Mouse (Mus musculus): ENCODE data around the gene Gm11639. TPM values are rescaled to one million over a fixed set of nuclear protein-coding genes. Genes with fewer than 3 reads are reported as not detected.

The Gm11639 gene
- total RNA-seq, 2 experiments from 2014 or later: 0.10 TPM

GRCm38 (mm10) chr11:105152017-105152300, 466.5 kb downstream of the Gm11639 start:
- no peak for DNase-seq (ENCODE audit: low spot score in 2 of 2)

GRCm38 (mm10) chr11:105152357-105152899, 466.9 kb downstream of the Gm11639 start:
- DNase-seq (ENCODE audit: low spot score in 2 of 2): no peak

- peak in 1 of 2 experiments; percentile 30 for DNase-seq (ENCODE audit: low spot score in 2 of 2)
Measured at GRCm38 (mm10) chr11:105153068-105153833, 467.7 kb downstream of the Gm11639 start.

GRCm38 (mm10) chr11:105155915-105156314, 470.4 kb downstream of the Gm11639 start:
- DNase-seq (ENCODE audit: low spot score in 2 of 2): no peak

GRCm38 (mm10) chr11:105156748-105157267, 471.3 kb downstream of the Gm11639 start:
- no peak for DNase-seq (ENCODE audit: low spot score in 2 of 2)

GRCm38 (mm10) chr11:105158047-105158446, 472.5 kb downstream of the Gm11639 start:
- DNase-seq (ENCODE audit: low spot score in 2 of 2): no peak

- no peak for DNase-seq (ENCODE audit: low spot score in 2 of 2)
Measured at GRCm38 (mm10) chr11:105159673-105160360, 474.3 kb downstream of the Gm11639 start.

GRCm38 (mm10) chr11:105161411-105161810, 475.9 kb downstream of the Gm11639 start:
- no peak for DNase-seq (ENCODE audit: low spot score in 2 of 2)

- no peak for DNase-seq (ENCODE audit: low spot score in 2 of 2)
Measured at GRCm38 (mm10) chr11:105164516-105165510, 479.3 kb downstream of the Gm11639 start.

- DNase-seq (ENCODE audit: low spot score in 2 of 2): no peak
Measured at GRCm38 (mm10) chr11:105166780-105167179, 481.3 kb downstream of the Gm11639 start.

Other genes starting within 250 kb of the Gm11639 start
- gene Kansl1, start 216.8 kb upstream of the Gm11639 start, total RNA-seq (2021): 10 to 100 TPM; 34.6 to 37.7 TPM
- 10 to 100 TPM; 49.1 to 51.1 TPM for gene Cdc27, start 135.1 kb upstream of the Gm11639 start, total RNA-seq (2021)
- gene Myl4, start 135.0 kb upstream of the Gm11639 start, total RNA-seq (2021): 100 to 1,000 TPM; 339 to 515 TPM
- gene Itgb3, start 77.7 kb upstream of the Gm11639 start, total RNA-seq (2021): 10 to 100 TPM; 16.0 to 16.2 TPM

Data from gastrocnemius, postnatal 4 days (tissue).